Mouse (Mus musculus): ENCODE data around the gene Sec31a. TPM values are rescaled to one million over a fixed set of nuclear protein-coding genes. Genes with fewer than 3 reads are reported as not detected.

Gene Sec31a
- polyA plus RNA-seq, 1 experiment from 2014 or later: 79.4 TPM

Other genes starting within 250 kb of the Sec31a start
- gene Lin54, start 84.4 kb upstream of the Sec31a start, polyA plus RNA-seq (2015; fragmentation: Nextera tagmentation; extraction: Ambion mirVana): 9.4 and 10.0 TPM in 2 replicates
- 132 and 133 TPM in 2 replicates for gene Cops4, start 102.1 kb upstream of the Sec31a start, polyA plus RNA-seq (2015; fragmentation: Nextera tagmentation; extraction: Ambion mirVana)
- 218 and 221 TPM in 2 replicates for gene Plac8, start 156.0 kb upstream of the Sec31a start, polyA plus RNA-seq (2015; fragmentation: Nextera tagmentation; extraction: Ambion mirVana)